Mouse (Mus musculus) forebrain, postnatal 0 days (tissue): ENCODE measurements around the gene Tuft1. TPM values are rescaled to one million over a fixed set of nuclear protein-coding genes. Genes with fewer than 3 reads are reported as not detected.
A peak's percentile ranks its signal among the peaks of the same experiment; 100 is the strongest.
"Not testable (repeated sequence)": the region's sequence is repeated elsewhere in the genome, so short reads cannot be mapped to it uniquely, and the experiment has no call there.

Experiments used
- ATAC-seq: fragments of 200-750 bp; cut with Nextera tagmentation; 2 replicates; pipeline ENCODE4 v1.8.0; 2017; ENCODE audit warnings: mild to moderate bottlenecking, moderate library complexity
- DNase-seq: peaks from one replicate; pipeline ENCODE4 v3.0.0-alpha.2; 2015
- H3K27ac ChIP-seq: fragments of 300-500 bp; sonication (generic); 2 replicates; pipeline ENCODE4 v1.5.1; 2014; ENCODE audit warnings: low read depth, mild to moderate bottlenecking, antibody characterized with exemption, low read length, moderate library complexity, mixed read lengths
- H3K27me3 ChIP-seq: fragments of 300-500 bp; sonication (generic); 2 replicates; pipeline ENCODE4 v1.6.1; 2014; ENCODE audit warnings: mild to moderate bottlenecking, low read length, mixed read lengths; ENCODE audit not compliant: insufficient read depth
- H3K36me3 ChIP-seq: fragments of 300-500 bp; sonication (generic); 2 replicates; pipeline ENCODE4 v1.6.1; 2014; ENCODE audit warnings: mild to moderate bottlenecking, moderate library complexity; ENCODE audit not compliant: insufficient read depth
- H3K4me1 ChIP-seq: fragments of 300-500 bp; sonication (generic); 2 replicates; pipeline ENCODE4 v1.6.1; 2014; ENCODE audit warnings: antibody characterized with exemption; ENCODE audit not compliant: insufficient read depth
- H3K4me2 ChIP-seq: fragments of 300-500 bp; sonication (generic); 2 replicates; pipeline ENCODE4 v1.6.1; 2014; ENCODE audit warnings: low read depth, mild to moderate bottlenecking, moderate library complexity
- H3K4me3 ChIP-seq: fragments of 300-500 bp; sonication (generic); 2 replicates; pipeline ENCODE4 v1.5.1; 2014; ENCODE audit warnings: low read depth, low read length, mixed read lengths
- H3K9ac ChIP-seq: fragments of 300-500 bp; sonication (generic); 2 replicates; pipeline ENCODE4 v1.6.1; 2014; ENCODE audit warnings: mild to moderate bottlenecking
- H3K9me3 ChIP-seq: fragments of 300-500 bp; sonication (generic); 2 replicates; pipeline ENCODE4 v1.6.1; 2016; ENCODE audit warnings: low read length
- CTCF ChIP-seq: sonication (generic); IDR thresholded peaks from 2 replicates; pipeline ENCODE4 v1.5.1; 2016; ENCODE audit warnings: antibody characterized with exemption, control low read depth, low read depth
- WGBS: fragments of 180-500 bp; shearing (Covaris S2); extraction: QIAGEN DNeasy Blood & Tissue Kit; methylation state at CpG from one replicate; pipeline ENCODE4 v1.1.7; 2014; 5-methylcytosine and 5-hydroxymethylcytosine counted together
- polyA plus RNA-seq: library from polyadenylated mRNA; unstranded; fragments of >200 nt; fragmentation: Nextera tagmentation; extraction: Ambion mirVana; gene quantifications from 2 replicates; pipeline ENCODE4 v1.2.1, GENCODE M21; 2015
- total RNA-seq: library from RNA; depleted of rRNA; stranded (reverse); fragments of >200 nt; gene quantifications from 2 replicates; pipeline ENCODE4 v1.2.3, GENCODE M21; 2014

Tuft1 gene
- total and polyA plus RNA-seq, 2 experiments from 2014 or later = 5.7 to 7.6 TPM

DNA sequence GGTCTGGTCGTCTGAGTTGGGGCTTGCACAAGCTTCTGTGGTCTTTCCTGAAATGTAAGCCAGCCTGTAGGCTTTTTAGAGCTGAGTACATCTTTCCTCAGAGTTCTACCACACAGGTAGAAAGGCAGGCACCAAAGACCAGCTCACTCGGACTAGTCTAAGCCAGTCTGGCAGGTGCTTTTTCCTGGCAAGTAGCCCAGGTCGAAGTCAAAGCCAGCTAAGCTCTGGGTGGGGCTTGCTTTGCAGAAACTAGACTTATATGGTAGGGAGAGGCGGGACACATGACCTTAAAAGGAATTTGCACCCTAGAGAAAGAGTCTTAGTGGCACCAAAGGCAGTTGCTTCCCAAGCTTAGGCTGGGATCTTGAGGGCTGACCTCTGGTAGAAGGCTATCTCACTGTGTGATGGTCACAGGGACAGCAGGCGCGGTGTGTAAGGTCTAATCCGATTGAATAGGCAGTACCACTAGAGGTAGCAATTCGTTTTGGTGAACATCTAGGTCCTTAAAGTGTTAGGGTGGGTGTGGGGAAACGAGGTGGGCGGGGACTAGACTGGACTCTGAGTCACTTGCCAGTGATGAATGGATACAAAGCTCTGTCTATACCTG lies 573 bp upstream of the Tuft1 start:
- peak; percentile 21; the same call in 1 of the 2 replicates for TF ChIP-seq CTCF
- H3K4me1 ChIP-seq, H3K27ac ChIP-seq, H3K36me3 ChIP-seq, H3K9ac ChIP-seq, H3K9me3 ChIP-seq, H3K27me3 ChIP-seq: not testable (repeated sequence)
- Histone ChIP-seq H3K4me3 (peak overlapping the region; percentile 18; the same call in 1 of the 2 replicates), H3K4me2 (peak overlapping the region; percentile 38)
- peak; percentile 61 for ATAC-seq
- 23% methylated on average over 8 of the region's 10 CpGs for WGBS
- peak; percentile 7 for DNase-seq

DNA sequence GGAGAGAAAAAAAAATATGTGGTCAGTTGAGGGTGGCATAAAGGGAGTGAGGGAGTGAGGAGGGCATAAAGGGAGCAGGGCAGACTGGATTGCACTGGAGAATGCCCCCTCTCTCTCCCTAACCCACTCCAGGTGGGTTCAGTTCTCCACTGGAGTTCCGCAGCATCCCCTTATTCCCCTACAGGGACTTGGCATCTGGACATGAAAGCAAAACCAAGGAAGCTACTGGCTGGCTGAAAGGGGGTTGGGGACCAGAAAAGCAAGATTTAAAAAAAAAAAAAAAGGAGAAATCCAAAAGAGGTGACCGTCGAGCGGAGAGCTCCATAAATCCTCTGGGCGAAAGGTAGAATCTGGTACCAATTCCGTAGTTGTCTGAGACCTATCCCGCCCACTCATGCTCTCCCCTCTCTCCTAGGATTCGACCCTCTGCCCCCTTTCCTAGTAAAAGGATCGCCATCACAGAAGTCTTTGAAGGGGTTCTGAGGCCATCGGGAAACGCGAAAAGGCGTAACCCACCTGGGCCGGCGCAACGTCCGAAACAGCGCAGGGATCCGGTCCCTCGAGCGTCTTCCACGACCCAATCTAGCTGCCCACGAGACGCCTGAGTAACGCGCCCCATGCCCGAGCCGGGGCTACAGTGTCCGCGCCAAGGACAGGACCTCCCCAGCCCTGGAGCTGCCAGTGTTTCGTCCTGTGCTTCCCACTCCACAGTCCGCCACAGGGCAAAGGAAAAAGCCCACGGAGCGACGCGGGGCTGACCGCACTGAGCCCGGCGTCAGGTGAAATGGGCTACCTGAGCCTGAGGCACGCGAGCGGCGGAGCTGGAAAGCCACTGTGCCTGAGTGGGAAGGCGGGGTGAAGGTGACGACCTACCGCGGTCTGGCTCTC lies 576 bp downstream of the Tuft1 start:
- not testable (repeated sequence) for H3K27ac ChIP-seq, H3K9me3 ChIP-seq, H3K9ac ChIP-seq, H3K36me3 ChIP-seq, H3K27me3 ChIP-seq, H3K4me1 ChIP-seq
- peak; percentile 3 for DNase-seq
- 4% methylated on average over 24 of the region's 47 CpGs for WGBS
- peak; percentile 51 for ATAC-seq
- Histone ChIP-seq H3K4me3 (peak overlapping the region; percentile 30), H3K4me2 (peak overlapping the region; percentile 50)

DNA sequence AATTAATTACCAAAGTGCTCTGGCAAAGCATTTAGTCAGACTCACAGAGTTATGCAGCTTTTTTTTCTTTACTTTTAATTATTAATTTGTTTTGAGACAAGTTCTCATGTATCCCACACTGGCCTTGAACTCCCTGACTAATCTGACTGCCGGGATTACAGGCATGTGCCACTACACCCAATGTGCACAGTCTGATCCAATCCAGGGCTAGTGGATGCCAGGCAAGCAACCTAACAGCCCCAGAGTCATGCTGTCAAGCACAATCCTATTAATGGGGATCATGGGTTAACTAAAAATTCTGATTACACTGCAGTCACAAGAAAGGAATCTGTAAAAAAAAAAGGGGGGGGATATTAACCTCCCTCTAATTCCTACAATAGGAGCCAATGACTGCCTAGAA lies 4.7 kb downstream of the Tuft1 start:
- 54% methylated on average over 1 of the region's 1 CpGs for WGBS
- H3K9ac ChIP-seq, H3K9me3 ChIP-seq, H3K4me3 ChIP-seq, H3K27me3 ChIP-seq, DNase-seq, H3K36me3 ChIP-seq, H3K27ac ChIP-seq, H3K4me1 ChIP-seq, H3K4me2 ChIP-seq, ATAC-seq: not testable (repeated sequence)

DNA sequence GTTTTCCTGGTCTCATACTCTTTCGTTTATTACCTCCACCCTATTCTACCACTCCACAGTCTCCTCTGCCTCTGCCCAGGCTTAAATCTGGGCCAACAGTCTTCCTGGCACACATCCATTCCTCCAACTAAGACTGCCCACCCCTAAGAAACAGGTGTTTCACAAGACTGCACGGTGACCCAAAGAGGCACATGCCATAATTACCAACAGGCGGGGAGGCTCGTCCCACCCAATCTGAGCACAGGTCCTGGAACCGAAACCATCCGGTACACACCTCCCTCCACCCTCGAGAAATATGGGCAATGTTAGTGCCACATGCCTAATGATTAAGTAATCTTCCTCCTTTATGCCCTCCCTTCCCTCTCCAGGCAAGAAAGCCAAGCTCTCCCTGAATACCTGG lies 8.3 kb downstream of the Tuft1 start:
- Histone ChIP-seq H3K27me3 (no peaks in the 10 kb centered on the region), H3K9me3 (no peaks in the 10 kb centered on the region), H3K4me2 (no peak overlapping the region), H3K9ac (no peak overlapping the region), H3K4me1 (no peaks in the 10 kb centered on the region), H3K27ac (no peak overlapping the region), H3K36me3 (no peaks in the 10 kb centered on the region), H3K4me3 (no peak overlapping the region)
- DNase-seq = no peak
- ATAC-seq = no peak
- 79% methylated on average over 7 of the region's 7 CpGs for WGBS
- no peak for TF ChIP-seq CTCF

DNA sequence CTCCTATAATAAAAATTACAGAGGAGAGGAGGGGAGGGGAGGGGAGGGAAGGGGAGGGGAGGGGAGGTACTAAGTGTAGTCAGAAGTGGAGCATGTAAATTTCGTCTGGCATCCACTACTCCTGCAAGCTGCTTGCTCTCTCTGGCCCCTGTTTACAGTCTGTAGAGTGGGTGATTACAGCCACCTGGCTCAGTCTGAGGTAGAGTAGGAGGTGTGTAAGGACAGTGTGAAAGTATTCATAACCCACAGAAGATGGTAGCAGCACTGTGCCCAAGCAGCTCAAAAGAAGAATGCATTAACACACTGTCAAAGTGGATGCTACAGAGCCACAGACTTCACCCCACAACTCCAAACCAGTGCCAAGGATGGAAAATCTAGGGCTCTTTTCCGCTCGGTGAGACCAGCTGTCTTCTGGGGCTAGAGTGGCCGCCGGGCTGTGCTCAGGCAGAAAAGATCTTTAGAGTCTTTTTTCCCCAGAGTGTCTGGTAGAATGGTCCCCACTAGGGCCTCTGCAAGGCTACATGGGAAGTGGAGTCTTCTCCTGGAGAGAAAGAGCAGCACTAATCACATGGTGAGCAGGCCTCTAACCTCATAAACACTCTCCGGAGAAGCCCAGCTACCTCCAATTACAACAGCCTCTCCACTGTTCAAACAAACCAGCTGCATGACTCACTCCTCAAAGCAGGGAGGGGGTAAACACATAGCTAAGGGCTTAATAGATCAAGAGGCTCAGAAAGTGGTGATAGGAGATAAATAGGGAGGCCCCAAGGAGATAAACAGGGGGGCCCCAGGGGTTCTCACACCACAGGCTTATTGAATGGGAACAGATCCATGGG lies 9.7 kb downstream of the Tuft1 start:
- H3K36me3 ChIP-seq = no peaks in the 10 kb centered on the region
- H3K9ac ChIP-seq = no peak overlapping the region
- 25% methylated on average over 6 of the region's 6 CpGs for WGBS
- no peak overlapping the region for H3K27ac ChIP-seq
- H3K27me3 ChIP-seq = no peaks in the 10 kb centered on the region
- H3K4me1 ChIP-seq = no peaks in the 10 kb centered on the region
- no peak overlapping the region for H3K4me3 ChIP-seq
- DNase-seq (no peak), ATAC-seq (peak; percentile 51)
- H3K4me2 ChIP-seq = no peak overlapping the region
- H3K9me3 ChIP-seq = no peaks in the 10 kb centered on the region
- no peak for TF ChIP-seq CTCF

DNA sequence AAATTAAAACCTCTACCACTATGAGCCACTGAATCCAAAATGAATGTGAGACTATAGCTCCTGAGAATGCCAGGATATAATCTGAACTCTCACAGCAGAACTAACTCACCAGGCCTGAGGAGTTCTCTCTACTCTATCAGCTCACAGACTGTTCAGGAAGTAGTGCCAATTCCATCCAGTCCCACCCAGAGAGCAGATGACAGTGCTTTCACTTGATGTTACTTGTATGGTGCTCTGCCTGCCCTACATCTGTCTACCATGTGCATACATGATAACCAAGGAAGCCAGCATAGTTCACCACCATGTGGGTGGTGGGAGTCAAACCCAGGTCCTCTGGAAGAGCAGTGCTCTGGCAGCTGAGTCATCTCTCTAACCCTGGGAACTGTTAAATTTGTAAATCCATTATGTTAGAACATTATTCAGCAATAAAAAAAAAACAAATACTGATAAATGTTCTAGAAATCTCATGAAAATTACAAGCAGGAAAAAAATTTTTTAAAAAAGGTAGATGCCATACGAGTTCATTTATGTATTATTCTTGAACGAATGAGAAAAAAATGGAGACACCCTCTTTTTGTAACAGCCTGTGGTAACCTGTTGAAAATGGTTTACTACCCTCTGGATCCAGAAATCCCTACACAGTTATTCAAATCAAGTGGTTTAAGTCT lies 16.0 kb downstream of the Tuft1 start, which contains the start of gene Gm10972:
Gene Gm10972, plus strand, starts transcription at position 618 of the 668 bp plus-strand sequence.
- 73% methylated on average over 2 of the region's 2 CpGs for WGBS
- ATAC-seq, H3K4me3 ChIP-seq, H3K4me2 ChIP-seq, H3K9ac ChIP-seq, DNase-seq, H3K9me3 ChIP-seq, H3K27me3 ChIP-seq, H3K4me1 ChIP-seq, H3K27ac ChIP-seq, H3K36me3 ChIP-seq: not testable (repeated sequence)
